Mouse (Mus musculus) lung, adult 2 months (tissue): Measurements from ENCODE around the gene Rora. TPM values are rescaled to one million over a fixed set of nuclear protein-coding genes. Genes with fewer than 3 reads are reported as not detected.

ENCODE experiments used
- DNase-seq: peaks from one replicate; pipeline ENCODE4 v3.0.0; 2022
- H3K4me1 ChIP-seq: fragments of 200-500 bp; 2 replicates; pipeline ENCODE4 v1.6.1; 2011; ENCODE audit warnings: low read length; ENCODE audit not compliant: control insufficient read depth, insufficient read depth
- H3K4me3 ChIP-seq: fragments of 200-500 bp; replicated peaks from 2 replicates; pipeline ENCODE3; 2011; ENCODE audit warnings: low read depth, mild to moderate bottlenecking, control low read depth, low read length; ENCODE audit errors: extremely low read depth
- CTCF ChIP-seq: fragments of 200-500 bp; IDR thresholded peaks from 2 replicates; pipeline ENCODE4 v1.5.1; 2011; ENCODE audit warnings: mild to moderate bottlenecking, low read length, control low read depth; ENCODE audit not compliant: insufficient read depth
- POLR2A ChIP-seq: fragments of 200-500 bp; IDR thresholded peaks from 2 replicates; pipeline ENCODE4 v1.6.1; 2011; ENCODE audit warnings: low read depth, mild to moderate bottlenecking, control low read depth, low read length, borderline replicate concordance; ENCODE audit errors: extremely low read depth
- WGBS: fragments of 180-500 bp; shearing (Covaris S2); methylation state at CpG from one replicate; pipeline ENCODE4 v1.1.7; 2018; 5-methylcytosine and 5-hydroxymethylcytosine counted together
- polyA plus RNA-seq: library from polyadenylated mRNA; depleted of rRNA; stranded (reverse); fragments of >200 nt; gene quantifications from 2 replicates; pipeline ENCODE4 v1.2.3, GENCODE M21; 2012

Gene Rora
- polyA plus RNA-seq, 1 experiment: 17.8 TPM

GRCm38 (mm10) chr9:68947707-68948106 is 294.1 kb downstream of the Rora start:
- Histone ChIP-seq H3K4me3 (no peak overlapping the region), H3K4me1 (no peaks in the 10 kb centered on the region)
- TF ChIP-seq POLR2A: no peak
- TF ChIP-seq CTCF: no peak
- DNase-seq: no peak
- 68% methylated on average over 6 of the region's 6 CpGs for WGBS

DNA sequence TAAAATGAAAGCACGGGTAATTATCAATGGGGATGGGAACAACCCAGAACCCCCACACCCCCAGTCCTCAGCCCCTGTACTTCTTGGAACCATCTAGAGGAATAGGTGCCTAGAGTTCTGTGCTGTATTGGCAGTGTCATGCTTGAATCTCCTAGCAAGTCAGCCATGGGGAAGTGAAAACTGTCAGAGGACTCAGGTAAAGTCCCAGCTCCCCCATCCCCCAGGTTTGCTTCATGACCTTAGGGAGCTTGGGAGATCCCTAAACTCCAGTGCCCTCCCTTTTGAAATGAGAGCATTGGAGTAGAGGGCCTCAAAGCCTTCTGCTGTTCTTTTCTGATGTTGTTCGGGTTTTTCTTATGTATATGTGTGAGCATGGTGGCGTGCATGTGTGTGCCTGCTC is 294.6 kb downstream of the Rora start:
- Histone ChIP-seq H3K4me1 (no peaks in the 10 kb centered on the region), H3K4me3 (no peak overlapping the region)
- no peak for DNase-seq
- 86% methylated on average over 3 of the region's 3 CpGs for WGBS
- no peak for TF ChIP-seq POLR2A
- no peak for TF ChIP-seq CTCF

DNA sequence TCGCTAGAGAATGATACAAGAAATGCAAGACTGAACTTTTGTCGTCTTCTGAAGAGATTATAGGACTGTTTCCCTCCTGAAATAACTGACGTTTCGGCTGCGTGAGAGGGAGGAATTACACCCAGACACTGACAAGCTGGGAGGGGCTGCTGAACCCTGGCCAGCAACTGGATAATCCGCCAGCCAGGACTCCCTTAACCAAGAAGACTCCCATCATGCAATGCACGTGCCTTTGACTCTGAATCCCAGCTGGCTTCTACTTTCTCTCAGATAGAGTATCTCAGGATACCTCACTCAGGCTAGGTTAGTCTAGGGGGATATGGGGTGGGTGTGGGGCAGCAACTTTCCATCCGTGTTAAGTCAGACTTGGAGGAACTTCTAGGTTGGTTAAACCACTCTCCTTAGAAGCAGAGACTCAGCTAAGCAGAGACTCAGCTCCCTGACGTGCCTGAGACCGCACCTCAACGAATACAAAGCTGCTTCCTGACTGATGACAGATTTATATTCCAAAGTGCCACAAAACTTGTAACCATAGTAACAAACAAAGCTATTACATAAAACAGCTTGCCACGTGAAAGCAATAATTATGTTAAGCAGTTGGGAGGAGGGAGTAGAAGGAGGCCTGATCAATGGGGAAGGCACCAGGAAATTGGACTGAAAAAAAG is 302.8 kb downstream of the Rora start:
- no peak for DNase-seq
- Histone ChIP-seq H3K4me3 (no peak overlapping the region), H3K4me1 (no peaks in the 10 kb centered on the region; the same call in 1 of the 2 replicates)
- TF ChIP-seq CTCF (no peak), POLR2A (no peak)
- WGBS: 34% methylated on average over 12 of the region's 12 CpGs

GRCm38 (mm10) chr9:68956938-68957573 is 303.5 kb downstream of the Rora start:
- Histone ChIP-seq H3K4me3 (no peak overlapping the region), H3K4me1 (no peaks in the 10 kb centered on the region; the same call in 1 of the 2 replicates)
- 51% methylated on average over 5 of the region's 5 CpGs for WGBS
- peak; percentile 49 for DNase-seq
- TF ChIP-seq CTCF: peak; percentile 70
- no peak for TF ChIP-seq POLR2A

GRCm38 (mm10) chr9:68957793-68958192 is 304.2 kb downstream of the Rora start:
- 84% methylated on average over 3 of the region's 3 CpGs for WGBS
- TF ChIP-seq POLR2A (no peak), CTCF (no peak)
- Histone ChIP-seq H3K4me1 (no peaks in the 10 kb centered on the region; the same call in 1 of the 2 replicates), H3K4me3 (no peak overlapping the region)
- no peak for DNase-seq

DNA sequence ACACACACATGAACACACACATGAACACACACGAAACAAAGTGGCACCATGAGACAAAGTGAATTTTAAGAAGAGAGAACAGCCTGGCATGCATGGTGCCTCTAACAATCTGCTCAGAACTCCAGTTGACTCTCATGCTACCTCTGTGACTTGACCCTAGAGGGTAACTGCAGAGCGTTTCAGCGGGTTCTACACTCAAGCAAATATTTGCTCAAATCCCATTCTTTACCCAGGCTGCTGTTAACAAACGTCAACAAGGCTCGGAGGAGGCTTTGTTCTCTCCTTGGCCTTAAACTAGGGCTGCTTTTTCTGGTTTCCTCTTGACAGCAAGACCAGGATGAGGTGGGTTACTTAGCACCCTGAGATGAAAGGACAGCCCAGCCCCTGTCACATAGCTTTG is 305.3 kb downstream of the Rora start:
- Histone ChIP-seq H3K4me1 (no peaks in the 10 kb centered on the region; the same call in 1 of the 2 replicates), H3K4me3 (no peak overlapping the region)
- no peak for DNase-seq
- TF ChIP-seq POLR2A (no peak), CTCF (no peak)
- 58% methylated on average over 5 of the region's 5 CpGs for WGBS

DNA sequence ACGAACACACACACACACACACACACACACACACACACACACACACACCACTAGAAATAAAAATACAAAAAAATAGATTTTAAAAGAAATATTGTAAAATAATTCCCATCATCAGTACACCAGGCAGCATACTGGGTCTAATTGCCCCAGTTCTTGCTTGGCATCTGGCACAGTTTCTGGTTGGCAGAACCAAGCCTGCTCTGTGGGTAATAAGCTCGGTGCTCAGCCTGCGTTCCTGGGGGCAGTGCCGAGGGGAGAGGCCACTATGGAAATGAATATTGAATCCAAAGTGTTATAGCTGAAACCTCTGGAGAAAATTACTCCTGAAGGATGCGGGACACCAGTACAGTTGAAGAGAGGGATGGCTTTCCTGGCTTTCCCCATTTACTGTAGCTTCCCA is 310.3 kb downstream of the Rora start:
- Histone ChIP-seq H3K4me1 (no peaks in the 10 kb centered on the region), H3K4me3 (no peak overlapping the region)
- no peak for DNase-seq
- WGBS: 92% methylated on average over 5 of the region's 5 CpGs
- TF ChIP-seq CTCF: no peak
- TF ChIP-seq POLR2A: no peak

- no peak for TF ChIP-seq POLR2A
- TF ChIP-seq CTCF: peak; percentile 35; the same call in 1 of the 2 replicates
- no peak overlapping the region for H3K4me3 ChIP-seq
- WGBS: 52% methylated on average over 13 of the region's 13 CpGs
- DNase-seq: no peak
- no peaks in the 10 kb centered on the region for H3K4me1 ChIP-seq
Measured at GRCm38 (mm10) chr9:68966540-68966939, 313.0 kb downstream of the Rora start.

GRCm38 (mm10) chr9:68970074-68970473 is 316.5 kb downstream of the Rora start:
- no peak for TF ChIP-seq CTCF
- no peak for TF ChIP-seq POLR2A
- H3K4me1 ChIP-seq: no peaks in the 10 kb centered on the region
- H3K4me3 ChIP-seq: no peak overlapping the region
- WGBS: 75% methylated on average over 6 of the region's 6 CpGs
- no peak for DNase-seq

DNA sequence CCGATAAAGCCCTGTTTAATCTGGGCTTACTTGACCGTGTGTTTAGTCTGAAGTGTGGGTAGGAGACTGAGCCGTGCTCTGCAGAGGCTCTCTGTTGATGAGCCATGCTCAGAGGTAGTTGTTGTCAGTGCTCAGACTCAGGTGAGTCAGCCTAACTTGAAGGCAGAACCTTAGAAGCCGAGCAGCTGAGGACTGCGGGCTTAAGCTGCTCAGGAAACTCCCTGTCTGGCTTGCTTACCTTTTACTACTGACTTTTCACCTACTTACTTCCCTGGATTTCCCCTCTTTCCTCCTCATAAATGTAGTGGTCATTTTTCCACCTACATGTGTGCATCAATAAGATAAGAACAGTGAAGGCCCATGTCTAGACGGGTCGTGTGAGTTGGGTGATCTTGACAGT is 318.7 kb downstream of the Rora start:
- whole genome bisulfite sequencing: 73% methylated on average over 7 of the region's 7 CpGs
- Histone ChIP-seq H3K4me3 (no peak overlapping the region), H3K4me1 (no peaks in the 10 kb centered on the region)
- no peak for TF ChIP-seq CTCF
- DNase-seq: no peak

GRCm38 (mm10) chr9:68974517-68974916 is 320.9 kb downstream of the Rora start:
- DNase-seq: no peak
- WGBS: 90% methylated on average over 2 of the region's 2 CpGs

More at GRCm38 (mm10) chr9:68974517-68974916, 320.9 kb downstream of the Rora start:
- Histone ChIP-seq H3K4me3 (no peak overlapping the region), H3K4me1 (no peaks in the 10 kb centered on the region)
- no peak for TF ChIP-seq CTCF
- TF ChIP-seq POLR2A: no peak
